Mouse (Mus musculus) heart, embryonic 11.5 days (tissue): ENCODE measurements around the gene Gm12216. TPM values are rescaled to one million over a fixed set of nuclear protein-coding genes. Genes with fewer than 3 reads are reported as not detected.
"Not testable (repeated sequence)": the region's sequence is repeated elsewhere in the genome, so short reads cannot be mapped to it uniquely, and the experiment has no call there.

ENCODE experiments used
- ATAC-seq: fragments of 200-750 bp; cut with Nextera tagmentation; replicated peaks from 2 replicates; pipeline ENCODE4 v1.8.0; 2017; ENCODE audit warnings: moderate library complexity; ENCODE audit not compliant: insufficient number of reproducible peaks, low FRiP score, low TSS enrichment
- H3K27ac ChIP-seq: fragments of 300-500 bp; sonication (generic); 2 replicates; pipeline ENCODE4 v1.5.1; 2014; ENCODE audit warnings: mild to moderate bottlenecking, low read depth, low read length
- H3K27me3 ChIP-seq: fragments of 300-500 bp; sonication (generic); 2 replicates; pipeline ENCODE4 v1.6.1; 2014; ENCODE audit warnings: mild to moderate bottlenecking, low read length, mixed read lengths; ENCODE audit not compliant: control insufficient read depth, insufficient read depth
- H3K36me3 ChIP-seq: fragments of 300-500 bp; sonication (generic); 2 replicates; pipeline ENCODE4 v1.6.1; 2014; ENCODE audit warnings: mild to moderate bottlenecking, low read length, moderate library complexity, mixed read lengths; ENCODE audit not compliant: control insufficient read depth, insufficient read depth
- H3K4me1 ChIP-seq: fragments of 300-500 bp; sonication (generic); 2 replicates; pipeline ENCODE4 v1.6.1; 2014; ENCODE audit warnings: low read length; ENCODE audit not compliant: control insufficient read depth, insufficient read depth
- H3K4me2 ChIP-seq: fragments of 300-500 bp; sonication (generic); 2 replicates; pipeline ENCODE4 v1.6.1; 2014; ENCODE audit warnings: mild to moderate bottlenecking, moderate library complexity
- H3K4me3 ChIP-seq: fragments of 300-500 bp; sonication (generic); 2 replicates; pipeline ENCODE4 v1.5.1; 2014; ENCODE audit warnings: low read depth, low read length
- H3K9ac ChIP-seq: fragments of 300-500 bp; sonication (generic); 2 replicates; pipeline ENCODE4 v1.6.1; 2014; ENCODE audit warnings: mild to moderate bottlenecking, low read depth, low read length, moderate library complexity
- H3K9me3 ChIP-seq: fragments of 300-500 bp; sonication (generic); replicated peaks from 2 replicates; pipeline ENCODE4 v1.6.1; 2016; ENCODE audit warnings: low read length; ENCODE audit not compliant: control insufficient read depth
- WGBS: fragments of 180-500 bp; shearing (Covaris S2); extraction: QIAGEN DNeasy Blood & Tissue Kit; methylation state at CpG from one replicate; pipeline ENCODE4 v1.1.7; 2014; ENCODE audit not compliant: insufficient replicate concordance; 5-methylcytosine and 5-hydroxymethylcytosine counted together
- polyA plus RNA-seq: library from polyadenylated mRNA; unstranded; fragments of >200 nt; fragmentation: Nextera tagmentation; extraction: Ambion mirVana; gene quantifications from 2 replicates; pipeline ENCODE4 v1.2.1, GENCODE M21; 2014

Gm12216 gene
- polyA plus RNA-seq, 1 experiment from 2014 or later: not detected

- Histone ChIP-seq H3K36me3 (no peaks in the 10 kb centered on the region), H3K9me3 (no peaks in the 10 kb centered on the region), H3K4me2 (no peak overlapping the region), H3K4me3 (no peak overlapping the region), H3K4me1 (no peaks in the 10 kb centered on the region), H3K9ac (no peak overlapping the region), H3K27me3 (no peaks in the 10 kb centered on the region), H3K27ac (no peak overlapping the region)
- 84% methylated on average over 2 of the region's 2 CpGs for WGBS
- ATAC-seq: no peak
Measured at GRCm38 (mm10) chr11:53883287-53883686, 24.2 kb upstream of the Gm12216 start.

GRCm38 (mm10) chr11:53878096-53878495, 19.0 kb upstream of the Gm12216 start:
- ATAC-seq, H3K4me2 ChIP-seq, H3K36me3 ChIP-seq, H3K4me1 ChIP-seq, H3K4me3 ChIP-seq, H3K27me3 ChIP-seq, H3K9me3 ChIP-seq, H3K27ac ChIP-seq, H3K9ac ChIP-seq: not testable (repeated sequence)
- WGBS: 79% methylated on average over 5 of the region's 5 CpGs

- 81% methylated on average over 4 of the region's 4 CpGs for WGBS
Measured at GRCm38 (mm10) chr11:53876488-53876887, 17.4 kb upstream of the Gm12216 start.

GRCm38 (mm10) chr11:53874706-53875105, 15.7 kb upstream of the Gm12216 start:
- Histone ChIP-seq H3K4me3 (no peak overlapping the region), H3K9me3 (no peaks in the 10 kb centered on the region), H3K4me1 (no peaks in the 10 kb centered on the region), H3K36me3 (no peaks in the 10 kb centered on the region), H3K9ac (no peak overlapping the region), H3K27me3 (no peaks in the 10 kb centered on the region), H3K4me2 (no peak overlapping the region), H3K27ac (no peak overlapping the region)
- ATAC-seq: no peak
- 65% methylated on average over 4 of the region's 4 CpGs for WGBS

More at GRCm38 (mm10) chr11:53876488-53876887, 17.4 kb upstream of the Gm12216 start:
- H3K27ac ChIP-seq: no peak overlapping the region
- H3K4me1 ChIP-seq: no peaks in the 10 kb centered on the region
- H3K9ac ChIP-seq: no peak overlapping the region
- no peak for ATAC-seq
- no peak overlapping the region for H3K4me3 ChIP-seq
- no peak overlapping the region for H3K4me2 ChIP-seq
- no peaks in the 10 kb centered on the region for H3K9me3 ChIP-seq
- no peaks in the 10 kb centered on the region for H3K27me3 ChIP-seq
- H3K36me3 ChIP-seq: no peaks in the 10 kb centered on the region

GRCm38 (mm10) chr11:53873909-53874704, 15.1 kb upstream of the Gm12216 start:
- not testable (repeated sequence) for H3K4me2 ChIP-seq, H3K9ac ChIP-seq, H3K27ac ChIP-seq, H3K36me3 ChIP-seq, H3K4me3 ChIP-seq, H3K9me3 ChIP-seq, H3K27me3 ChIP-seq, ATAC-seq, H3K4me1 ChIP-seq
- WGBS: 55% methylated on average over 5 of the region's 5 CpGs

GRCm38 (mm10) chr11:53871786-53872507, 12.9 kb upstream of the Gm12216 start:
- H3K4me2 ChIP-seq: no peak overlapping the region
- no peaks in the 10 kb centered on the region for H3K27me3 ChIP-seq
- no peak for ATAC-seq
- WGBS: 84% methylated on average over 2 of the region's 2 CpGs
- no peaks in the 10 kb centered on the region for H3K9me3 ChIP-seq
- no peaks in the 10 kb centered on the region for H3K36me3 ChIP-seq
- H3K4me3 ChIP-seq: no peak overlapping the region
- no peak overlapping the region for H3K9ac ChIP-seq
- H3K27ac ChIP-seq: no peak overlapping the region
- H3K4me1 ChIP-seq: peaks cover 5% of the 10 kb centered on the region; the same call in 1 of the 2 replicates

GRCm38 (mm10) chr11:53869172-53869571, 10.1 kb upstream of the Gm12216 start:
- 47% methylated on average over 5 of the region's 5 CpGs for WGBS
- Histone ChIP-seq H3K4me2 (no peak overlapping the region), H3K4me3 (no peak overlapping the region), H3K4me1 (peaks cover 5% of the 10 kb centered on the region; the same call in 1 of the 2 replicates), H3K27me3 (no peaks in the 10 kb centered on the region), H3K9me3 (no peaks in the 10 kb centered on the region), H3K9ac (no peak overlapping the region), H3K27ac (no peak overlapping the region), H3K36me3 (no peaks in the 10 kb centered on the region)
- no peak for ATAC-seq

- H3K27me3 ChIP-seq, H3K27ac ChIP-seq, H3K4me2 ChIP-seq, ATAC-seq, H3K4me1 ChIP-seq, H3K36me3 ChIP-seq, H3K9me3 ChIP-seq, H3K9ac ChIP-seq, H3K4me3 ChIP-seq: not testable (repeated sequence)
- WGBS: 41% methylated on average over 5 of the region's 5 CpGs
Measured at GRCm38 (mm10) chr11:53868323-53868722, 9.3 kb upstream of the Gm12216 start.
